Mouse (Mus musculus): Measurements from ENCODE around the gene Ptbp3. TPM values are rescaled to one million over a fixed set of nuclear protein-coding genes. Genes with fewer than 3 reads are reported as not detected.
A peak's percentile ranks its signal among the peaks of the same experiment; 100 is the strongest.

Ptbp3 gene
- polyA plus RNA-seq, 1 experiment from 2014 or later = 23.7 TPM

DNA sequence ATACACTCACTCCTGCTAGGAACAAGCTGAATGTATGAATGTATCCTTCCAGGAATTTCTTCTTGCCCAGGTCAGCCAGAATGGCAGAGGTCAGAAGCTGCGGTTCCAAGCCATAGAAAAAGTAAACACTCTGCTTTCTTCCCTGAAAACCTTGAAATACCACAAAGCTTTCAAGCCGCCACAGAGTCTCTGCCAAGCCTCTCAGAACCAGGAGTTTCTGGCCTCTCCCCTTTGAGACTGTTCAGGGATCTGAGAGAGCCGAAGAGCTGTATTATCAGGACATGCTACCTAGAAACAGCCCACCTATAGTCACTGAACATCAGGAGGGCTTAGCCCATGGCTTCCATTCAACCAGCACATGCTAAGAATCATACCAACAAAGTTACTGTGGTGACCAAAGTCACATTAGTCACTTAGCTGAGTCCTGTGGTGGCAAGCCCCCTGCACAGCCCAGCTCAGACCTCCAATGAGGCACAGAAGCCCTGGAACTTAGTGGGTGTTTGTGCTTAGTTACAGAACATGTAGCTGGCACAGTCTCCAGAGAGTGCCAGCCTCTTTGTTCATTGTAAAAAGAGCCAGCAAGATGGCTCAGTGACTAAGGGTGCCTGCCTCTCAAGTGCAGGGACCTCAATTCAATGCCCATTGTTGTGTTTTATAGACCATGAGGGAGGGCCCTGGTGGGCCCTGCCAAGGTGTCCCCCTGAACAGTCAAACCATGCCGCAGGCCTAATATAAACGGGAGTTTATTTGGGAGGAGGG, 127.0 kb downstream of the Ptbp3 start:
- Histone ChIP-seq H3K27ac (replicated peaks; ENCODE audit: low read depth, low read length) (no peak overlapping the region), H3K4me3 (replicated peaks; ENCODE audit: low read depth, low read length) (no peak overlapping the region), H3K36me3 (ENCODE audit: control insufficient read depth, insufficient read depth, low read length) (no peaks in the 10 kb centered on the region), H3K4me2 (ENCODE audit: low read length) (no peak overlapping the region), H3K4me1 (ENCODE audit: control insufficient read depth, insufficient read depth, low read length) (no peaks in the 10 kb centered on the region), H3K27me3 (ENCODE audit: control insufficient read depth, insufficient read depth, low read length) (no peaks in the 10 kb centered on the region), H3K9ac (replicated peaks; ENCODE audit: low read length) (no peak overlapping the region), H3K9me3 (ENCODE audit: control insufficient read depth, low read length) (no peaks in the 10 kb centered on the region)
- whole genome bisulfite sequencing = 48% methylated on average over 5 of the region's 5 CpGs
- peak; percentile 27 for DNase-seq
- peak; percentile 43; the same call in 1 of the 2 replicates for ATAC-seq (ENCODE audit: low FRiP score, low TSS enrichment)

Other genes with a start within 250 kb of the Ptbp3 start
- gene Susd1, start 110.7 kb downstream of the Ptbp3 start, polyA plus RNA-seq (2014; fragmentation: Nextera tagmentation; extraction: Ambion mirVana) = 0.72 and 0.86 TPM in 2 replicates
- 30.5 and 31.7 TPM in 2 replicates for gene Hsdl2, start 32.2 kb upstream of the Ptbp3 start, polyA plus RNA-seq (2014; fragmentation: Nextera tagmentation; extraction: Ambion mirVana)
- 50.9 and 62.2 TPM in 2 replicates for gene E130308A19Rik, start 76.8 kb upstream of the Ptbp3 start, polyA plus RNA-seq (2014; fragmentation: Nextera tagmentation; extraction: Ambion mirVana)

Measured in midbrain, embryonic 14.5 days (tissue).